Mouse (Mus musculus): Measurements from ENCODE around the gene Olfr739. TPM values are rescaled to one million over a fixed set of nuclear protein-coding genes. Genes with fewer than 3 reads are reported as not detected.

Olfr739 gene
- not detected for polyA plus RNA-seq (2014; fragmentation: Illumina TruSeq; extraction: RNeasy Lipid Tissue Mini Kit (QIAGEN cat#74804); ENCODE audit: low read depth, low replicate concordance)

DNA sequence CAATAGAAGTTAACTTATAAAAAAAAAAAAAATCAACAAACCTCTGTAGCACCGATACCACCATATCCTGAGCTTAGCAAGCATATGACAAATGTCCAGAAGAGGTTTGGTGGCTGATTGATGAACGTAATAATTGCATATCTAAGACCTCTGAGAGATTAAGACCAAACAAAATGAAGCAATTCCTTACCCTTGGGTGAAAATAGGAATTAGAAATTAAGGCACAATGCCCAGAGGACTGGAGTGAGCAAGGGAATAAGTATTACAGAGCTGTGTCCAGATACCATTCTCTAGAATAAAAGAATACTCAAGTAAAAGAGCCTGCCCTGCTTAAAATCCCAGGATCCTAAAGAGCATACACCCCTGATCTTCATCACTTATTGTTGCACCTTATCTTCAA lies at the start of gene Olfr739:
Gene Olfr739, plus strand, starts transcription at position 301 of the 400 bp plus-strand sequence.

DNA sequence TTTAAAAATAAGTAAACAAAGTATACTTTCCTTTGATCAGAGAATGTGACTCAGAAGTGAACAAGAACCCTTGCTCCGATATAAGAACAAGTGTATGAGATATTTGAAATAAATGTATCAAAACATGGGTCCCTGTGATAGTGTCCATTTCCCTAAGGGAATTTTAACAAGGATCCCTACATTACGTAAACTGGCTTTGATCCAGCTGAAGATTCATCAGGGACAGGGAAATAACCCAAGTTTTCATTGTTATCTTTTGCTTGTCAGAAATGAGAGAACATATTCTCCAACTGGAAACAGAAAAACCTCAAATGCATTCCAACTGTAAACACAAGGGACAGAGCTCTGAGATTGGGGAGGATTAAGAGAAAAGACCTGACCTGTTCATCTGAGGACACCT lies 37.6 kb upstream of the Olfr739 start, which contains the start of gene Olfr736:
Gene Olfr736, plus strand, starts transcription at position 301 of the 400 bp plus-strand sequence.

DNA sequence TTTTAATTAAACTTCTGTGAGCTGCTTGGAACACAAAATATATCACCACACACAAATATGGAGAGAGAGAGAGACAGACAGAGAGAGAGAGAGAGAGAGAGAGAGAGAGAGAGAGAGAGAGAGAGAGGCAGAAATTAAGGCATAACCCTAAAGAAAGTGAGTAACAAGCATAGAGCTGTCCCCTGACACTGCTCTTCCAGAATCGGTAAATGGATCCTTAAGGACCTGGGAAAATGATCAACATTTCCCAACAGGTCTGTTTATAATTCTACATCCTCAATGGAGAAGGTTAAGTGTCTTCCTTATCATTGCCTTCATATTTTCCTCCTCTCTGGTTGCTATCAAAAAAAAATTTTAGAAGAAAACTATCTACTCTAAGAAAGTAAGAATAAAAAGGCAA lies 11.2 kb upstream of the Olfr739 start, which contains the start of gene Olfr738:
Gene Olfr738, plus strand, starts transcription at position 301 of the 400 bp plus-strand sequence.

DNA sequence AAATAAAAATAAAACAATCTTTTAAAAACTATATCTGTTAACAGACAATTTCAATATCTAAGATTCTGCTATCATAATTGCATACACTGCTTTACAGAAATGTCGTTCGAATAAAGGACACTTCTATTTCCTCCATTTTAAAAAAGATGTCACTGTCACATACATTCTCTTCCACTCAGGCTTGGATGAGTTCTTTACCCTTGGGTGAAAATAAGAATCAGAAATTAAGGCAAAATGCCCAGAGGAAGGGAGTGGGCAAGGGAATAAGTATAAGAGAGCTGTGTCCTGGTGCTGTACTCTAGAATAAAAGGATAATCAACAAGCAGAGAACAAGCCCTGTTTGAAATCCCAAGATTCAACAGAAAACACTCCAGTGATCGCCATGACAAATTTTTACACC lies 26.8 kb downstream of the Olfr739 start, which contains the start of gene Olfr740:
Gene Olfr740, plus strand, starts transcription at position 301 of the 400 bp plus-strand sequence.

DNA sequence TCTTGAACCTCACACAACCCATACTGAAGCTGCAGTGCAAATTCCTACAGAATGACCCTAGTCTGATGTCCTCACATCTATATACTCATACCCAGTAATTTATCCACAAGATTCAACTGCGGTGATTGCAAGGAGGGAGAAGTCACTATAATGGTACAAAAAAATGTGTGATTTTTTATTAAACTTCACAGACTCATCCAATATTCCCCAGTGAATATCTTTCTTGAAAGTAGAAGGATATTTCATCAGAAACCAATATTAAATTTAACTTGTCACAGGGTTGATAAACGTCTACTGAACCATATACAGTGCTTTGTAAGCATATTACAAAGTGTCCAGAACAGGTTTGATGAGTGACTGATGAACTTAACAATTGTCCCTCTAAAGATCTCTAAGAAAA lies 54.0 kb downstream of the Olfr739 start, which contains the start of gene Olfr741:
Gene Olfr741, plus strand, starts transcription at position 301 of the 400 bp plus-strand sequence.

Other genes with a start within 250 kb of the Olfr739 start
- not detected for gene Olfr730, start 230.4 kb upstream of the Olfr739 start, polyA plus RNA-seq (2014; fragmentation: Illumina TruSeq; extraction: RNeasy Lipid Tissue Mini Kit (QIAGEN cat#74804); ENCODE audit: low read depth, low replicate concordance)
- gene Olfr731, start 176.8 kb upstream of the Olfr739 start, polyA plus RNA-seq (2014; fragmentation: Illumina TruSeq; extraction: RNeasy Lipid Tissue Mini Kit (QIAGEN cat#74804); ENCODE audit: low read depth, low replicate concordance), result not detected
- gene Olfr732, start 134.4 kb upstream of the Olfr739 start, polyA plus RNA-seq (2014; fragmentation: Illumina TruSeq; extraction: RNeasy Lipid Tissue Mini Kit (QIAGEN cat#74804); ENCODE audit: low read depth, low replicate concordance), result not detected
- not detected for gene Olfr733, start 117.1 kb upstream of the Olfr739 start, polyA plus RNA-seq (2014; fragmentation: Illumina TruSeq; extraction: RNeasy Lipid Tissue Mini Kit (QIAGEN cat#74804); ENCODE audit: low read depth, low replicate concordance)
- not detected for gene Olfr734, start 91.9 kb upstream of the Olfr739 start, polyA plus RNA-seq (2014; fragmentation: Illumina TruSeq; extraction: RNeasy Lipid Tissue Mini Kit (QIAGEN cat#74804); ENCODE audit: low read depth, low replicate concordance)
- gene Olfr735, start 69.8 kb upstream of the Olfr739 start, polyA plus RNA-seq (2014; fragmentation: Illumina TruSeq; extraction: RNeasy Lipid Tissue Mini Kit (QIAGEN cat#74804); ENCODE audit: low read depth, low replicate concordance), result not detected
- gene Tlr11, start 60.7 kb upstream of the Olfr739 start, polyA plus RNA-seq (2014; fragmentation: Illumina TruSeq; extraction: RNeasy Lipid Tissue Mini Kit (QIAGEN cat#74804); ENCODE audit: low read depth, low replicate concordance), result 0.24 TPM
- not detected for gene Olfr736, start 37.5 kb upstream of the Olfr739 start, polyA plus RNA-seq (2014; fragmentation: Illumina TruSeq; extraction: RNeasy Lipid Tissue Mini Kit (QIAGEN cat#74804); ENCODE audit: low read depth, low replicate concordance)
- gene Olfr738, start 11.1 kb upstream of the Olfr739 start, polyA plus RNA-seq (2014; fragmentation: Illumina TruSeq; extraction: RNeasy Lipid Tissue Mini Kit (QIAGEN cat#74804); ENCODE audit: low read depth, low replicate concordance), result not detected
- gene Olfr740, start 26.9 kb downstream of the Olfr739 start, polyA plus RNA-seq (2014; fragmentation: Illumina TruSeq; extraction: RNeasy Lipid Tissue Mini Kit (QIAGEN cat#74804); ENCODE audit: low read depth, low replicate concordance), result not detected
- gene Olfr741, start 54.1 kb downstream of the Olfr739 start, polyA plus RNA-seq (2014; fragmentation: Illumina TruSeq; extraction: RNeasy Lipid Tissue Mini Kit (QIAGEN cat#74804); ENCODE audit: low read depth, low replicate concordance), result not detected
- not detected for gene Olfr742, start 85.0 kb downstream of the Olfr739 start, polyA plus RNA-seq (2014; fragmentation: Illumina TruSeq; extraction: RNeasy Lipid Tissue Mini Kit (QIAGEN cat#74804); ENCODE audit: low read depth, low replicate concordance)
- not detected for gene Olfr743, start 103.2 kb downstream of the Olfr739 start, polyA plus RNA-seq (2014; fragmentation: Illumina TruSeq; extraction: RNeasy Lipid Tissue Mini Kit (QIAGEN cat#74804); ENCODE audit: low read depth, low replicate concordance)
- not detected for gene Olfr744, start 196.3 kb downstream of the Olfr739 start, polyA plus RNA-seq (2014; fragmentation: Illumina TruSeq; extraction: RNeasy Lipid Tissue Mini Kit (QIAGEN cat#74804); ENCODE audit: low read depth, low replicate concordance)
- gene Olfr745, start 220.8 kb downstream of the Olfr739 start, polyA plus RNA-seq (2014; fragmentation: Illumina TruSeq; extraction: RNeasy Lipid Tissue Mini Kit (QIAGEN cat#74804); ENCODE audit: low read depth, low replicate concordance), result not detected
- not detected for gene Olfr746, start 228.5 kb downstream of the Olfr739 start, polyA plus RNA-seq (2014; fragmentation: Illumina TruSeq; extraction: RNeasy Lipid Tissue Mini Kit (QIAGEN cat#74804); ENCODE audit: low read depth, low replicate concordance)

Measured in kidney, adult 10 weeks (tissue).